Mouse (Mus musculus): ENCODE measurements around the gene Fbxo6. TPM values are rescaled to one million over a fixed set of nuclear protein-coding genes. Genes with fewer than 3 reads are reported as not detected.
"Not testable (repeated sequence)": the region's sequence is repeated elsewhere in the genome, so short reads cannot be mapped to it uniquely, and the experiment has no call there.

Gene Fbxo6
- polyA plus RNA-seq, 1 experiment: 89.7 TPM

GRCm38 (mm10) chr4:148177716-148178115, 25.8 kb upstream of the Fbxo6 start:
- no peak overlapping the region for H3K4me3 ChIP-seq

GRCm38 (mm10) chr4:148176603-148177002, 24.7 kb upstream of the Fbxo6 start:
- not testable (repeated sequence) for H3K4me3 ChIP-seq; H3K36me3 ChIP-seq (ENCODE audit: control insufficient read depth, insufficient read depth); H3K4me2 ChIP-seq (ENCODE audit: low read depth); H3K79me2 ChIP-seq (ENCODE audit: control insufficient read depth, insufficient read depth); H3ac ChIP-seq (ENCODE audit: control insufficient read depth, insufficient read length)
- H3K27me3 ChIP-seq (ENCODE audit: control insufficient read depth, insufficient read depth, insufficient read length): peaks cover 61% of the 10 kb centered on the region

More at GRCm38 (mm10) chr4:148177716-148178115, 25.8 kb upstream of the Fbxo6 start:
- Histone ChIP-seq H3ac (ENCODE audit: control insufficient read depth, insufficient read length) (no peak overlapping the region), H3K79me2 (ENCODE audit: control insufficient read depth, insufficient read depth) (no peaks in the 10 kb centered on the region), H3K36me3 (ENCODE audit: control insufficient read depth, insufficient read depth) (no peaks in the 10 kb centered on the region), H3K4me2 (ENCODE audit: low read depth) (no peak overlapping the region), H3K27me3 (ENCODE audit: control insufficient read depth, insufficient read depth, insufficient read length) (peaks cover 50% of the 10 kb centered on the region)
- TF ChIP-seq E2F4 (IDR thresholded peaks at IDR 0.05; ENCODE audit: insufficient read depth) (no peak), MYOG (IDR thresholded peaks at IDR 0.05; ENCODE audit: control insufficient read depth in 1 of 3, insufficient read depth in 1 of 3, insufficient read length in 2 of 3, low read depth in 2 of 3) (no peak), POLR2A (IDR thresholded peaks at IDR 0.05; ENCODE audit: insufficient read length, low read depth) (no peak), POLR2AphosphoS2 (IDR thresholded peaks at IDR 0.05; ENCODE audit: insufficient read length, low read depth) (no peak), TCF3 (IDR thresholded peaks at IDR 0.05; ENCODE audit: insufficient read length, low read depth) (no peak), REST (IDR thresholded peaks at IDR 0.05; ENCODE audit: insufficient read depth, insufficient read length) (no peak), TCF12 (IDR thresholded peaks at IDR 0.05; ENCODE audit: insufficient read depth, poor library complexity, severe bottlenecking) (no peak), MYOD1 (IDR thresholded peaks at IDR 0.05; ENCODE audit: control insufficient read depth in 1 of 3, insufficient read length in 2 of 3, low read depth in 2 of 3) (no peak), CEBPB (IDR thresholded peaks at IDR 0.05; ENCODE audit: insufficient read depth, poor library complexity, severe bottlenecking) (no peak), USF1 (IDR thresholded peaks at IDR 0.05; ENCODE audit: low read depth) (no peak)

- no peak for TF ChIP-seq TCF3 (IDR thresholded peaks at IDR 0.05; ENCODE audit: insufficient read length, low read depth)
- TF ChIP-seq MYOG (IDR thresholded peaks at IDR 0.05; ENCODE audit: control insufficient read depth in 1 of 3, insufficient read depth in 1 of 3, insufficient read length in 2 of 3, low read depth in 2 of 3): no peak
- TF ChIP-seq MAX (IDR thresholded peaks at IDR 0.05; ENCODE audit: low read depth): no peak
- no peak for TF ChIP-seq TCF12 (IDR thresholded peaks at IDR 0.05; ENCODE audit: insufficient read depth, poor library complexity, severe bottlenecking)
- TF ChIP-seq MYOD1 (IDR thresholded peaks at IDR 0.05; ENCODE audit: control insufficient read depth in 1 of 3, insufficient read length in 2 of 3, low read depth in 2 of 3): no peak
- TF ChIP-seq SRF (IDR thresholded peaks at IDR 0.05; ENCODE audit: control insufficient read depth, insufficient read length, low read depth): no peak
- TF ChIP-seq E2F4 (IDR thresholded peaks at IDR 0.05; ENCODE audit: insufficient read depth): no peak
- no peak for TF ChIP-seq USF1 (IDR thresholded peaks at IDR 0.05; ENCODE audit: low read depth)
- TF ChIP-seq CEBPB (IDR thresholded peaks at IDR 0.05; ENCODE audit: insufficient read depth, poor library complexity, severe bottlenecking): no peak
- no peak for TF ChIP-seq REST (IDR thresholded peaks at IDR 0.05; ENCODE audit: insufficient read depth, insufficient read length)
- no peak for TF ChIP-seq POLR2A (IDR thresholded peaks at IDR 0.05; ENCODE audit: insufficient read length, low read depth)
- TF ChIP-seq POLR2AphosphoS2 (IDR thresholded peaks at IDR 0.05; ENCODE audit: insufficient read length, low read depth): no peak
Observed at GRCm38 (mm10) chr4:148174495-148174862, 22.5 kb upstream of the Fbxo6 start.

DNA sequence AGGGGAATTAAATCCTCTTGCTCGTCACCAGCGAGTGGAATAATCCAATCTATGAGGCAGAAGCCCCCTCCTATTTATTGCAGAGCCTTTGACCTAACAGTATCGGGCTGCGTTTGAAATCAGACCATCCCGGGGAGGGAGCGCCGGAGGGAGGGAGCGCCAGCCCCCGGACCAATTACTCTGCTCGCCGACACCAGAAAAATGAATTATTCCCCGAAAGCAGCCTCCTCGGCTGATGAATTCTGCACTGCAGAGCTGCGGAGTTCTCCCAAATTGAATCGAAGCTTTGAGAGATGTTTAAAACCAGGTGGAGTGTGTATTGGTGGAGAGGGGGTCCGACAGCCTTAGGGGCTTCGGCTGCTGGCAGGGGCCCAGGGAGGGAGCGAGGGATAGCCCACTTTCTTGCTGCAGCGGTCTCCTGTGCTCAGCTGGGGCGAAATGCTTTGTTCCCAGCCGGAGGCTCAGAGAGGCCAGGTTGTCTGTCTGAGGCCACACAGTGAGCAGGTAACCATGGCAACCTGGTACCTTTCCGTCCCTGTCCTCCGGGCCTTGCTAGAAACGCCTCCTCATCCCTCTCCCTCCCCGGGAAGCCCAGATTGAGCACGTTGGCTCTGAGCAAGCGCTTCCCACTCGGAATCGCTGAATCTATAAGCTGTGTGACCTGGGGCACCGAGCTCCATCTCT, 22.0 kb upstream of the Fbxo6 start:
- H3K36me3 ChIP-seq (ENCODE audit: control insufficient read depth, insufficient read depth): no peaks in the 10 kb centered on the region
- H3K79me2 ChIP-seq (ENCODE audit: control insufficient read depth, insufficient read depth): no peaks in the 10 kb centered on the region
- peaks cover 66% of the 10 kb centered on the region for H3K27me3 ChIP-seq (ENCODE audit: control insufficient read depth, insufficient read depth, insufficient read length)
- no peak overlapping the region for H3K4me2 ChIP-seq (ENCODE audit: low read depth)
- H3K4me3 ChIP-seq: no peak overlapping the region
- TF ChIP-seq TCF12 (IDR thresholded peaks at IDR 0.05; ENCODE audit: insufficient read depth, poor library complexity, severe bottlenecking) (no peak), POLR2A (IDR thresholded peaks at IDR 0.05; ENCODE audit: insufficient read length, low read depth) (no peak), USF1 (IDR thresholded peaks at IDR 0.05; ENCODE audit: low read depth) (no peak), MAX (IDR thresholded peaks at IDR 0.05; ENCODE audit: low read depth) (no peak), TCF3 (IDR thresholded peaks at IDR 0.05; ENCODE audit: insufficient read length, low read depth) (no peak), MYOD1 (IDR thresholded peaks at IDR 0.05; ENCODE audit: control insufficient read depth in 1 of 3, insufficient read length in 2 of 3, low read depth in 2 of 3) (no peak), CEBPB (IDR thresholded peaks at IDR 0.05; ENCODE audit: insufficient read depth, poor library complexity, severe bottlenecking) (no peak), MYOG (IDR thresholded peaks at IDR 0.05; ENCODE audit: control insufficient read depth in 1 of 3, insufficient read depth in 1 of 3, insufficient read length in 2 of 3, low read depth in 2 of 3) (no peak), SRF (IDR thresholded peaks at IDR 0.05; ENCODE audit: control insufficient read depth, insufficient read length, low read depth) (no peak)
- no peak overlapping the region for H3ac ChIP-seq (ENCODE audit: control insufficient read depth, insufficient read length)

More at GRCm38 (mm10) chr4:148174495-148174862, 22.5 kb upstream of the Fbxo6 start:
- H3K36me3 ChIP-seq (ENCODE audit: control insufficient read depth, insufficient read depth): no peaks in the 10 kb centered on the region
- H3ac ChIP-seq (ENCODE audit: control insufficient read depth, insufficient read length): no peak overlapping the region
- H3K27me3 ChIP-seq (ENCODE audit: control insufficient read depth, insufficient read depth, insufficient read length): peaks cover 66% of the 10 kb centered on the region
- no peak overlapping the region for H3K4me2 ChIP-seq (ENCODE audit: low read depth)
- no peaks in the 10 kb centered on the region for H3K79me2 ChIP-seq (ENCODE audit: control insufficient read depth, insufficient read depth)
- no peak overlapping the region for H3K4me3 ChIP-seq

DNA sequence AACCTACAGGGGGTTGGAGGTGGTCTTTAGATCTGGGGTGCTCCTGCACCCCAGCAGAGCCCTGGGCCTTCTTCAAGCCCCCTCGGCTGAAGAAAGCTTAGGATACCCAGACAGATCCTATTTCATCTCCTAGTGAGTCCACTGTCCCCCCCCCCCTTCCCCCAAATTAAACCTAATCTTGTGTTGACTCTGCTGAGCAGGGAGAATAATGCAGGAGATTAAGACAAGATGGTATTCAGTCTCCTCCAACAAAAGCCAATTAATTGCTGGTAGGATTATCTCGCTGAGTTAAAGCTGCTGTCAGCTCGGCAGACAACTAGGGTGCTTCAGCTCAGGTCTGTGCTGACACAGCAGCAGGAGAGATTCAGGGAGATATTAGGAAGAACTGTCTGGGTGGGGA, 19.3 kb upstream of the Fbxo6 start:
- Histone ChIP-seq H3K4me3 (no peak overlapping the region), H3K27me3 (ENCODE audit: control insufficient read depth, insufficient read depth, insufficient read length) (peaks cover 49% of the 10 kb centered on the region), H3K79me2 (ENCODE audit: control insufficient read depth, insufficient read depth) (no peaks in the 10 kb centered on the region)

More for the DNA sequence above, 19.3 kb upstream of the Fbxo6 start:
- TF ChIP-seq E2F4 (IDR thresholded peaks at IDR 0.05; ENCODE audit: insufficient read depth) (no peak), USF1 (IDR thresholded peaks at IDR 0.05; ENCODE audit: low read depth) (no peak), TCF12 (IDR thresholded peaks at IDR 0.05; ENCODE audit: insufficient read depth, poor library complexity, severe bottlenecking) (no peak), POLR2AphosphoS2 (IDR thresholded peaks at IDR 0.05; ENCODE audit: insufficient read length, low read depth) (no peak), MYOD1 (IDR thresholded peaks at IDR 0.05; ENCODE audit: control insufficient read depth in 1 of 3, insufficient read length in 2 of 3, low read depth in 2 of 3) (no peak), MYOG (IDR thresholded peaks at IDR 0.05; ENCODE audit: control insufficient read depth in 1 of 3, insufficient read depth in 1 of 3, insufficient read length in 2 of 3, low read depth in 2 of 3) (no peak), TCF3 (IDR thresholded peaks at IDR 0.05; ENCODE audit: insufficient read length, low read depth) (no peak), SRF (IDR thresholded peaks at IDR 0.05; ENCODE audit: control insufficient read depth, insufficient read length, low read depth) (no peak), POLR2A (IDR thresholded peaks at IDR 0.05; ENCODE audit: insufficient read length, low read depth) (no peak), CEBPB (IDR thresholded peaks at IDR 0.05; ENCODE audit: insufficient read depth, poor library complexity, severe bottlenecking) (no peak), REST (IDR thresholded peaks at IDR 0.05; ENCODE audit: insufficient read depth, insufficient read length) (no peak), MAX (IDR thresholded peaks at IDR 0.05; ENCODE audit: low read depth) (no peak)
- Histone ChIP-seq H3K36me3 (ENCODE audit: control insufficient read depth, insufficient read depth) (no peaks in the 10 kb centered on the region), H3K4me2 (ENCODE audit: low read depth) (no peak overlapping the region), H3ac (ENCODE audit: control insufficient read depth, insufficient read length) (no peak overlapping the region)

All from myocyte (in vitro differentiated cells).